Mouse (Mus musculus) kidney, adult 2 months (tissue): Measurements from ENCODE around the gene Mul1. TPM values are rescaled to one million over a fixed set of nuclear protein-coding genes. Genes with fewer than 3 reads are reported as not detected.

Experiments
- DNase-seq: peaks from one replicate; pipeline ENCODE4 v3.0.0; 2021
- H3K27ac ChIP-seq: fragments of 200-500 bp; 2 replicates; pipeline ENCODE4 v1.5.1; 2012; ENCODE audit warnings: low read depth, low read length, control low read depth, inconsistent platforms; ENCODE audit not compliant: insufficient read depth
- H3K27me3 ChIP-seq: fragments of 200-500 bp; replicated peaks from 2 replicates; pipeline ENCODE4 v1.6.1; 2012; ENCODE audit warnings: mild to moderate bottlenecking, moderate library complexity, low read length, inconsistent platforms; ENCODE audit not compliant: control insufficient read depth, insufficient read depth
- H3K36me3 ChIP-seq: fragments of 200-500 bp; 2 replicates; pipeline ENCODE4 v1.6.1; 2012; ENCODE audit warnings: mild to moderate bottlenecking, moderate library complexity, low read length, inconsistent platforms; ENCODE audit not compliant: control insufficient read depth, insufficient read depth
- H3K4me1 ChIP-seq: fragments of 200-500 bp; 2 replicates; pipeline ENCODE4 v1.6.1; 2011; ENCODE audit warnings: low read length; ENCODE audit not compliant: control insufficient read depth, insufficient read depth
- H3K4me3 ChIP-seq: fragments of 200-500 bp; 2 replicates; pipeline ENCODE4 v1.5.1; 2011; ENCODE audit warnings: mild to moderate bottlenecking, low read depth, low read length, control low read depth; ENCODE audit not compliant: insufficient read depth
- CTCF ChIP-seq: fragments of 200-500 bp; conservative IDR thresholded peaks from 2 replicates; pipeline ENCODE4 v1.5.1; 2011; ENCODE audit warnings: low read depth, mild to moderate bottlenecking, control low read depth, low read length, moderate library complexity, mixed read lengths; ENCODE audit not compliant: insufficient read depth, insufficient read length
- POLR2A ChIP-seq: fragments of 200-500 bp; IDR thresholded peaks from one replicate; pipeline ENCODE4 v1.6.1; 2011; ENCODE audit warnings: low read depth, low read length, control low read depth
- WGBS: fragments of 180-500 bp; shearing (Covaris S2); methylation state at CpG from one replicate; pipeline ENCODE4 v1.1.7; 2018; 5-methylcytosine and 5-hydroxymethylcytosine counted together
- polyA plus RNA-seq: library from polyadenylated mRNA; depleted of rRNA; stranded (reverse); fragments of >200 nt; gene quantifications from 2 replicates; pipeline ENCODE4 v1.2.3, GENCODE M21; 2012; rRNA removed

Gene Mul1
- polyA plus RNA-seq, 1 experiment, result 31.3 TPM

DNA sequence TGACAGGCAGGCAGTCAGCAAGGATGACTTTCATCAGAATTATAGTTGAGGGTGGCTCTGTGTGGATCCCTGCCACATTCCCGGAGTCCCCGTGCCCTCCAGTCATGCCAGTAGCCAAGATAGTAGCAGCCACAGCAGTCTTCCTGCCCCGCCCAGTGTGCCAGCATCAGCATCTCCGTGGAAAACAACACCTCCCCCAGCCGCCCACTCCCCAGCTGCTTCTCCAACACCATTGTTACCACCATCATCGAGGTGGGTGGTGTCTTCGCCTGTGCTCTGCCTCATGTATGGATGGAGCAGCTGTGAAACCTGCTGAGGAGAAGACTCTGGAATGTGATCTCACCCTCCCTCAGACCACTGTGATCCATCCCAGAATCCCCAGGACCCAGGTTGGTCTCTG lies 45.1 kb downstream of the Mul1 start:
- no peaks in the 10 kb centered on the region for H3K36me3 ChIP-seq
- WGBS, result 78% methylated on average over 7 of the region's 7 CpGs
- H3K4me1 ChIP-seq, result no peaks in the 10 kb centered on the region
- no peaks in the 10 kb centered on the region for H3K27me3 ChIP-seq
- H3K4me3 ChIP-seq, result no peak overlapping the region
- TF ChIP-seq POLR2A (no peak), CTCF (no peak)
- no peak overlapping the region for H3K27ac ChIP-seq
- no peak for DNase-seq

DNA sequence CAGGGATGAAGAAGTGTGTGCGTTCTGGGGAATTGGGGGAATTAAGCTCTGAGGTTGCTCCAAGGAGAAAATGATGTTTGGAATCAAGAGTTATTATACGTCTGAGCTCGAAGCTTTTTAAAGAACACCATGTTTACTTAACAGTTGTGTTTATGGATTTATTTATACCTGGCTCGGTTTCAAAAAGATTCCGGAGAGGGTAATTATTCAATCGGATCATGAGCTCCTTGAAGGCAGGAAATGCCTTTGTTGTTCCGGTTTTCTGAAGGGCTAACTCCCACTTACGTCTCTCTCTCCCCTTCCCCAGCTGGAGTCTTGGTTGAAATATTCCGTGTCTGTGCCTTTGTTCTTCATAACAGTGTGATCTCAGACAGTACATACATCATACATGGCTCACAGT lies 46.5 kb downstream of the Mul1 start:
- no peaks in the 10 kb centered on the region for H3K27me3 ChIP-seq
- TF ChIP-seq CTCF (no peak), POLR2A (no peak)
- DNase-seq, result peak; percentile 34
- H3K4me3 ChIP-seq, result no peak overlapping the region
- no peaks in the 10 kb centered on the region for H3K4me1 ChIP-seq
- 17% methylated on average over 9 of the region's 9 CpGs for WGBS
- no peak overlapping the region for H3K27ac ChIP-seq
- H3K36me3 ChIP-seq, result no peaks in the 10 kb centered on the region

DNA sequence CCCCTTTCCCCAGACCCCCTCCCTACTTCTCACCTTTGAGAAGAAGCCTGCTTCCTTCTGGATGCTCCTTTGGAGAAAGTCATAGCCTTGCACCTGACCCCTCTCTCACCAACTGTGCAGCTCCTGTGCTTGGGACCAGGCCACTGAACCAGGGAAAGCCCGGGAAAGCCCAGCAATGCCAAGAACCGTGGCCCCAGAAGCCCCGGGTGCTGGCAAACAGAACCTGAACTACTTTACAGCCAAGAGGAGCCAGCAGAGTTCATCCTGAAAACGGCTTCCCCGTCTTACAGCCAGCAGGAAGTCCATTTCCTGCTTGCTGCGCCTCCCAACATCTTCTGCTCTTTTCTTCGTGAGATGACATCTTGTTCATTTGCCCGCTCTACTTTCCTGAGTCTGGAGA lies 48.2 kb downstream of the Mul1 start:
- Histone ChIP-seq H3K4me1 (no peaks in the 10 kb centered on the region), H3K27me3 (no peaks in the 10 kb centered on the region), H3K27ac (no peak overlapping the region), H3K36me3 (no peaks in the 10 kb centered on the region), H3K4me3 (no peak overlapping the region)
- peak; percentile 22 for DNase-seq
- TF ChIP-seq POLR2A, result no peak
- TF ChIP-seq CTCF, result no peak
- 61% methylated on average over 8 of the region's 8 CpGs for WGBS

DNA sequence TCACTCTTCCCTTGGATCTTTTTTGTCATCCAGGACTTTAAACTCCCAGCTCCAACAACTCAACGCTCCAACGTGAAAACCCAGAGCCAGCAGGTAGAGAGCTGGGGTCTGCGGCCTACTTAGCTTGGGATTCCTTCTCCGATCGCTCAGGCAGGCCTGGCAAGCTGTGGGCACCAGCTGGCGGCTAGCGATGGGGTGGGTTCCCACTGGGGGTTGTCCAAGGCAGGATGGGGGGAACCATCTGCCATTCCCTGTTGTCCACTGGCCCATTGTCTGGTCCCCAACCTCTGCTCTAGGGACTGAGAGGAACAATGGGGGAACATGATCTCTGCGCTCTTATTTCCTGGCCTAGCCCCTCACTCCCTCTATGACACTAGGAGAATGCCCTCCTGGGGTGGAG lies 53.8 kb downstream of the Mul1 start:
- no peak for DNase-seq
- Histone ChIP-seq H3K4me1 (no peaks in the 10 kb centered on the region), H3K4me3 (no peak overlapping the region), H3K27me3 (no peaks in the 10 kb centered on the region), H3K27ac (no peak overlapping the region), H3K36me3 (no peaks in the 10 kb centered on the region)
- 81% methylated on average over 8 of the region's 8 CpGs for WGBS
- TF ChIP-seq CTCF, result no peak
- no peak for TF ChIP-seq POLR2A

GRCm38 (mm10) chr4:138491088-138491487 lies 56.6 kb downstream of the Mul1 start:
- no peak for TF ChIP-seq CTCF
- TF ChIP-seq POLR2A, result no peak
- H3K36me3 ChIP-seq, result no peaks in the 10 kb centered on the region
- 82% methylated on average over 4 of the region's 4 CpGs for WGBS
- no peaks in the 10 kb centered on the region for H3K27me3 ChIP-seq
- peaks cover 7% of the 10 kb centered on the region for H3K4me1 ChIP-seq
- no peak overlapping the region for H3K27ac ChIP-seq
- no peak for DNase-seq
- no peak overlapping the region for H3K4me3 ChIP-seq

Other genes with a start within 250 kb of the Mul1 start
- gene Hp1bp3, start 218.4 kb upstream of the Mul1 start, polyA plus RNA-seq, result 53.1 and 59.5 TPM in 2 replicates
- gene Sh2d5, start 184.3 kb upstream of the Mul1 start, polyA plus RNA-seq, result 0.23 and 0.29 TPM in 2 replicates
- 0.48 and 0.64 TPM in 2 replicates for gene Kif17, start 184.2 kb upstream of the Mul1 start, polyA plus RNA-seq
- 157 and 169 TPM in 2 replicates for gene Ddost, start 129.9 kb upstream of the Mul1 start, polyA plus RNA-seq
- gene Pink1, start 108.4 kb upstream of the Mul1 start, polyA plus RNA-seq, result 226 and 272 TPM in 2 replicates
- 394 and 454 TPM in 2 replicates for gene Cda, start 66.7 kb upstream of the Mul1 start, polyA plus RNA-seq
- gene Fam43b, start 38.1 kb upstream of the Mul1 start, polyA plus RNA-seq, result not detected in 2 replicates
- gene Camk2n1, start 19.6 kb downstream of the Mul1 start, polyA plus RNA-seq, result 39.6 and 40.1 TPM in 2 replicates
- gene Vwa5b1, start 201.2 kb downstream of the Mul1 start, polyA plus RNA-seq, result 0.08 TPM in 1 of 2 replicates, not detected in the other